Mouse (Mus musculus) neural tube, embryonic 15.5 days (tissue): ENCODE measurements around the gene Map1lc3a. TPM values are rescaled to one million over a fixed set of nuclear protein-coding genes. Genes with fewer than 3 reads are reported as not detected.

Experiments used
- ATAC-seq: fragments of 200-750 bp; cut with Nextera tagmentation; 2 replicates; pipeline ENCODE4 v1.8.0; 2017; ENCODE audit warnings: mild to moderate bottlenecking, moderate TSS enrichment, moderate library complexity; ENCODE audit not compliant: low FRiP score
- H3K27ac ChIP-seq: fragments of 300-500 bp; sonication (generic); replicated peaks from 2 replicates; pipeline ENCODE4 v1.5.1; 2015; ENCODE audit warnings: mild to moderate bottlenecking, inconsistent platforms
- H3K27me3 ChIP-seq: fragments of 300-500 bp; sonication (generic); replicated peaks from 2 replicates; pipeline ENCODE4 v1.6.1; 2015; ENCODE audit warnings: inconsistent platforms
- H3K36me3 ChIP-seq: fragments of 300-500 bp; sonication (generic); 2 replicates; pipeline ENCODE4 v1.6.1; 2015; ENCODE audit warnings: inconsistent platforms
- H3K4me1 ChIP-seq: fragments of 300-500 bp; sonication (generic); 2 replicates; pipeline ENCODE4 v1.6.1; 2015; ENCODE audit warnings: inconsistent platforms
- H3K4me2 ChIP-seq: fragments of 300-500 bp; sonication (generic); 2 replicates; pipeline ENCODE4 v1.6.1; 2015; ENCODE audit warnings: inconsistent platforms, mild to moderate bottlenecking, moderate library complexity
- H3K4me3 ChIP-seq: fragments of 300-500 bp; sonication (generic); replicated peaks from 2 replicates; pipeline ENCODE4 v1.5.1; 2015; ENCODE audit warnings: mild to moderate bottlenecking, inconsistent platforms
- H3K9ac ChIP-seq: fragments of 300-500 bp; sonication (generic); replicated peaks from 2 replicates; pipeline ENCODE4 v1.6.1; 2015; ENCODE audit warnings: mild to moderate bottlenecking, inconsistent platforms
- H3K9me3 ChIP-seq: fragments of 300-500 bp; sonication (generic); replicated peaks from 2 replicates; pipeline ENCODE4 v1.6.1; 2016; ENCODE audit warnings: inconsistent platforms
- WGBS: fragments of 180-500 bp; shearing (Covaris S2); methylation state at CpG from one replicate; pipeline ENCODE4 v1.1.7; 2015; ENCODE audit warnings: mixed read lengths; 5-methylcytosine and 5-hydroxymethylcytosine counted together
- polyA plus RNA-seq: library from polyadenylated mRNA; unstranded; fragments of >200 nt; fragmentation: Nextera tagmentation; extraction: Ambion mirVana; gene quantifications from 2 replicates; pipeline ENCODE4 v1.2.1, GENCODE M21; 2015

The Map1lc3a gene
- 588 and 743 TPM in 2 replicates for polyA plus RNA-seq

- peak within 1 kb of the TSS; percentile 91 for H3K27ac ChIP-seq
- under 1% methylated on average over 45 of the region's 47 CpGs for WGBS
- H3K4me2 ChIP-seq = peak within 1 kb of the TSS; percentile 81
- H3K36me3 ChIP-seq = peaks cover 20% of the 10 kb centered on the region
- H3K9me3 ChIP-seq = no peaks in the 10 kb centered on the region
- H3K27me3 ChIP-seq = no peaks in the 10 kb centered on the region
- H3K4me3 ChIP-seq = peak within 1 kb of the TSS; percentile 79
- peak; percentile 95 for ATAC-seq
- peak within 1 kb of the TSS; percentile 91 for H3K9ac ChIP-seq
- peaks cover 15% of the 10 kb centered on the region for H3K4me1 ChIP-seq
These were observed at the start of gene Map1lc3a for GRCm38 (mm10) chr2:155276195-155276594. Map1lc3a (plus strand) TSS chr2:155276297.

- H3K4me3 ChIP-seq = peak overlapping the region; percentile 90
- peak overlapping the region; percentile 92 for H3K4me2 ChIP-seq
- H3K36me3 ChIP-seq = 0 out of 2 replicates have a peak, but pooled peaks cover 1% of the 10 kb centered on the region
- peak overlapping the region; percentile 80 for H3K9ac ChIP-seq
- peak overlapping the region; percentile 86 for H3K27ac ChIP-seq
- peaks cover 32% of the 10 kb centered on the region for H3K4me1 ChIP-seq
- H3K9me3 ChIP-seq = no peaks in the 10 kb centered on the region
- peak; percentile 93 for ATAC-seq
- WGBS = 5% methylated on average over 13 of the region's 13 CpGs
- no peaks in the 10 kb centered on the region for H3K27me3 ChIP-seq
These were observed 40.2 kb upstream of the Map1lc3a start for GRCm38 (mm10) chr2:155235746-155236361.

DNA sequence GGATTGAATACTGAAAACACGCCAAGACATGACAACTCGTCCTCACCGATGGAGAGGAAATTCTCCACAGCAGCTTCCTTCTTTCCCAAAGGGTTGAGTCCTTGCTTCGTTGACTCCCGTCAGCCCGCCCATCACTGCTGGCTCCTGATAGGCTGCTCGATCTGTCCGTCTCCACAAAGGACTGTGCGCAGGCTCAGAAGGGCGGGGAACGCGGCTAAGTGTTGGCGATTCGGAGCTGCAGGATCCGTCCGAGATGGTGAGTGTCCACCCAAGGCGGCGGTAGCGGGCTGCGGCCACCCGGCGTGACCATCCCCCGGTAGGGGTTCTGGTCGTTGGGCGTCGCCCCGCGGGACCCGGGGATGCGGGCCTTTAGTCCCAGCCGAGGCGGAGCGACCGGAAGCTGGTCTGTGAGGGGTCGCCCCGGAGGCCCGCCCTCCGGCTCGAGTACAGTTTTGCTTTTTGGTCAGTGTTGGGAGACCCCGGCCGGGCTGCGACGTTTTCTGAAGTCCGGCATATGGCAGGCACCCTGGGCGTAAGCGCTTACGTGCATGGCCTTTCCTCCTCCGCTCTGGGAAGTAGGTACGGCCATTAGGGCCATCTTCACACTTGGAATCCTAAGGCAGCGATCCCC is 39.6 kb upstream of the Map1lc3a start, which contains the start of gene Dynlrb1:
Gene Dynlrb1 (plus strand): TSS at position 172 of the 631 bp plus-strand sequence.
- H3K27me3 ChIP-seq = no peaks in the 10 kb centered on the region
- H3K36me3 ChIP-seq = 0 out of 2 replicates have a peak, but pooled peaks cover 3% of the 10 kb centered on the region
- H3K4me2 ChIP-seq = peak within 1 kb of the TSS; percentile 92
- H3K4me1 ChIP-seq = peaks cover 32% of the 10 kb centered on the region
- H3K9me3 ChIP-seq = no peaks in the 10 kb centered on the region
- H3K9ac ChIP-seq = peak within 1 kb of the TSS; percentile 80
- WGBS = 0% methylated on average over 50 of the region's 50 CpGs
- peak; percentile 99 for ATAC-seq
- peak within 1 kb of the TSS; percentile 90 for H3K4me3 ChIP-seq
- H3K27ac ChIP-seq = peak within 1 kb of the TSS; percentile 86

- H3K4me3 ChIP-seq = peak overlapping the region; percentile 90
- peaks cover 32% of the 10 kb centered on the region for H3K4me1 ChIP-seq
- peak overlapping the region; percentile 80 for H3K9ac ChIP-seq
- 20% methylated on average over 4 of the region's 4 CpGs for WGBS
- H3K36me3 ChIP-seq = peaks cover 3% of the 10 kb centered on the region
- H3K4me2 ChIP-seq = peak overlapping the region; percentile 92
- no peaks in the 10 kb centered on the region for H3K9me3 ChIP-seq
- no peak for ATAC-seq
- peak overlapping the region; percentile 86; the same call in 1 of the 2 replicates for H3K27ac ChIP-seq
- no peaks in the 10 kb centered on the region for H3K27me3 ChIP-seq
These were observed 38.8 kb upstream of the Map1lc3a start for GRCm38 (mm10) chr2:155237276-155237675.

GRCm38 (mm10) chr2:155240915-155241314 is 35.2 kb upstream of the Map1lc3a start:
- no peak overlapping the region for H3K4me3 ChIP-seq
- 86% methylated on average over 4 of the region's 4 CpGs for WGBS
- no peak for ATAC-seq
- no peak overlapping the region for H3K27ac ChIP-seq
- H3K9me3 ChIP-seq = no peaks in the 10 kb centered on the region
- H3K27me3 ChIP-seq = no peaks in the 10 kb centered on the region
- H3K9ac ChIP-seq = no peak overlapping the region
- H3K4me2 ChIP-seq = no peak overlapping the region
- peaks cover 39% of the 10 kb centered on the region for H3K36me3 ChIP-seq
- peaks cover 24% of the 10 kb centered on the region for H3K4me1 ChIP-seq

DNA sequence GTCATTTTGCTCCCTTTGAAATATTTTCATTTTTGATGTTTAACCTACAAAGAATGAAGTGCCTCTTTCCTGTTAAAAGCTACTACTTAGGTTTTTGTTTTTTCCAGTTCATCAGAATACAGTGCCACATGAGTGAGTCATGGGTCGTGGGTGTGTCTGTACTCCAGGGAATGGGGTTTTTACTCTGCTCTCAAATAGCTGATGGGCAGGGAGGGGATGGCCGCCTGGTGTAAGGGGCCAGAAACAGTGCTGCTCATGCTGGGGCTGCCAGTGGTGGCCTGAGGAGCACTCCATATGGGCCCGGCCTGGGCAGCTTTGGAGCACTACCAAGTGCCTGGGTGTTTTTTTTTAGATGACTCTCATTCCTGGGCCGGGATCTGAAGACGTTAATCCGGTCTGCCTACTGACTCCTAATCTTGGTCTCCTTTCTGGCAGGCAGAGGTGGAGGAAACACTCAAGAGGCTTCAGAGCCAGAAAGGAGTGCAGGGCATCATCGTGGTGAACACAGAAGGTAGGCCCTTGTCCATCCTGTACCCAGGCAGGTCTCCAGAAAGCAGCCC is 33.7 kb upstream of the Map1lc3a start:
- H3K27me3 ChIP-seq = no peaks in the 10 kb centered on the region
- H3K36me3 ChIP-seq = peaks cover 51% of the 10 kb centered on the region
- H3K9me3 ChIP-seq = no peaks in the 10 kb centered on the region
- no peak overlapping the region for H3K4me2 ChIP-seq
- H3K4me3 ChIP-seq = no peak overlapping the region
- ATAC-seq = no peak
- H3K9ac ChIP-seq = no peak overlapping the region
- 92% methylated on average over 7 of the region's 7 CpGs for WGBS
- no peak overlapping the region for H3K27ac ChIP-seq
- H3K4me1 ChIP-seq = peaks cover 20% of the 10 kb centered on the region

DNA sequence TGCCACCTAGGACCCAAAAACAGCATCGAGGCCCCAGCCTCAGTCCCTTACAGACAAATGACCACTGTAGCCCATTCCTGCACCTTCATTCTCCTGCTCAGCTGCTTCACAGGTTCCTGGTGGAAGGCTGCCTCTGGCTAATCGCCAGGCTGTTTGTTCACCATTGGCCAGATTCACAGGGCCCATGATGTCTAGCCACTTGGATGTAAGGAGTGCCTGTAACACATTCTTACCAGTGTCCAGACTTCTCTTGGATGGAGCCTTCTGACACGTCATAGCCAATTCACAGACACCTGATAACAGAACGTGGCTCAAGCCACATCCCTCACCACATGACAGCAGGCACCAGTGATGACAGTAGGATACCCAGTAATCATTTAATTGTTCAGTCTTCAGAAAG is 29.9 kb upstream of the Map1lc3a start:
- H3K4me2 ChIP-seq = no peak overlapping the region
- no peak overlapping the region for H3K9ac ChIP-seq
- H3K4me1 ChIP-seq = no peaks in the 10 kb centered on the region
- H3K4me3 ChIP-seq = no peak overlapping the region
- no peaks in the 10 kb centered on the region for H3K27me3 ChIP-seq
- no peak for ATAC-seq
- no peaks in the 10 kb centered on the region for H3K9me3 ChIP-seq
- peaks cover 87% of the 10 kb centered on the region for H3K36me3 ChIP-seq
- no peak overlapping the region for H3K27ac ChIP-seq
- WGBS = 94% methylated on average over 4 of the region's 4 CpGs

- H3K36me3 ChIP-seq = peaks cover 83% of the 10 kb centered on the region
- H3K9ac ChIP-seq = no peak overlapping the region
- no peak overlapping the region for H3K27ac ChIP-seq
- 100% methylated on average over 1 of the region's 1 CpGs for WGBS
- no peaks in the 10 kb centered on the region for H3K9me3 ChIP-seq
- no peaks in the 10 kb centered on the region for H3K4me1 ChIP-seq
- ATAC-seq = no peak
- H3K4me2 ChIP-seq = no peak overlapping the region
- H3K27me3 ChIP-seq = no peaks in the 10 kb centered on the region
- H3K4me3 ChIP-seq = no peak overlapping the region
These were observed 27.9 kb upstream of the Map1lc3a start for GRCm38 (mm10) chr2:155248206-155248605.

- no peak for ATAC-seq
- WGBS = 68% methylated on average over 2 of the region's 2 CpGs
- H3K9me3 ChIP-seq = no peaks in the 10 kb centered on the region
These were observed 27.4 kb upstream of the Map1lc3a start for GRCm38 (mm10) chr2:155248718-155249117.

DNA sequence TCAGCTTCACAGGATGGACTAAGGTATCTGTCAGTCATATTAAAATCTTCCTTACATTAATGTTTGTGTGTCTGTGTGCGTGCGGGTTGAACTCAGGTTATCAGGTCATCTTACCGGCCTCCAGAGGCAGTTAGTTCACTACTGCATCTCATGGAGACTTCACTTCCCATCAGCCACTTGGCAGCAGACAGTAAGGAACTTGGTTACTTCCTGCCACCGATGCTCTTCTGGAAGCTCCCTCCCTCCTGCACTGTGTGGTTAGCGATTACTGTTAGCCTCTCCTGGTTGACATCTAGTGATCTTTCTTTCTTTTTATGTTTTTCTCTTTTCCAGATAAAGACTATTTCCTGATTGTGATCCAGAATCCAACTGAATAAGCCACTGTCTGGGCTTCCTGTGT is 26.5 kb upstream of the Map1lc3a start:
- no peak overlapping the region for H3K4me3 ChIP-seq
- no peaks in the 10 kb centered on the region for H3K27me3 ChIP-seq
- H3K27ac ChIP-seq = no peak overlapping the region
- no peaks in the 10 kb centered on the region for H3K4me1 ChIP-seq
- no peak overlapping the region for H3K9ac ChIP-seq
- no peak overlapping the region for H3K4me2 ChIP-seq
- H3K9me3 ChIP-seq = no peaks in the 10 kb centered on the region
- no peak for ATAC-seq
- H3K36me3 ChIP-seq = peaks cover 69% of the 10 kb centered on the region
- WGBS = 98% methylated on average over 5 of the region's 5 CpGs

More at GRCm38 (mm10) chr2:155248718-155249117, 27.4 kb upstream of the Map1lc3a start:
- Histone ChIP-seq H3K9ac (no peak overlapping the region), H3K27me3 (no peaks in the 10 kb centered on the region), H3K27ac (no peak overlapping the region), H3K4me2 (no peak overlapping the region), H3K4me1 (no peaks in the 10 kb centered on the region), H3K36me3 (peaks cover 78% of the 10 kb centered on the region), H3K4me3 (no peak overlapping the region)

DNA sequence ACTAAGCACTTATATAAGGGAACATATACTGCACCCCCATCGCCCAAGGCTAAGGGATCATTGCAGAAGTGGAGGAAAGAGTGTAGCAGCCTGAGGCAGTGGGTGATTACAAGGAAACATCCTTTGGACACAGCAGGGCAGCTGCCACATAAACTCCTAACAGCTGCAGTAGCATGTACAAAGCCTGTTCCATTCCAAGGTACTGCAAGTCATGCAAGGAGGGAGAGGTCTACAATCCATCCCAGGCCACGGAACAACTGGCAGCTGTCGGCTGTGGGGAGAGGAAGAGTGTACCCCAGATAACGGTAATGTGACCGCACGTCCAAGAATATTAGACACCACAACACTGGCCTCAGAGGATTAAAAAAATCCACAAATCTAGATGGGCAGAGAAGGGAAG is 10.6 kb upstream of the Map1lc3a start:
- Histone ChIP-seq H3K27me3 (no peaks in the 10 kb centered on the region), H3K4me1 (no peaks in the 10 kb centered on the region), H3K4me3 (no peak overlapping the region), H3K9me3 (no peaks in the 10 kb centered on the region), H3K27ac (no peak overlapping the region), H3K4me2 (no peak overlapping the region), H3K36me3 (no peaks in the 10 kb centered on the region), H3K9ac (no peak overlapping the region)
- no peak for ATAC-seq
- 95% methylated on average over 6 of the region's 6 CpGs for WGBS

GRCm38 (mm10) chr2:155266896-155267295 is 9.2 kb upstream of the Map1lc3a start:
- no peak for ATAC-seq
- H3K4me2 ChIP-seq = no peak overlapping the region
- H3K4me3 ChIP-seq = no peak overlapping the region
- H3K36me3 ChIP-seq = no peaks in the 10 kb centered on the region
- WGBS = 89% methylated on average over 5 of the region's 5 CpGs
- no peaks in the 10 kb centered on the region for H3K27me3 ChIP-seq
- no peak overlapping the region for H3K9ac ChIP-seq
- no peaks in the 10 kb centered on the region for H3K9me3 ChIP-seq
- no peak overlapping the region for H3K27ac ChIP-seq
- no peaks in the 10 kb centered on the region for H3K4me1 ChIP-seq
